Mouse (Mus musculus) hindbrain, embryonic 15.5 days (tissue): Measurements from ENCODE around the gene Lfng. TPM values are rescaled to one million over a fixed set of nuclear protein-coding genes. Genes with fewer than 3 reads are reported as not detected.
A peak's percentile ranks its signal among the peaks of the same experiment; 100 is the strongest.

Source experiments
- ATAC-seq: fragments of 200-750 bp; cut with Nextera tagmentation; 2 replicates; pipeline ENCODE4 v1.8.0; 2017; ENCODE audit warnings: low read depth, moderate number of reproducible peaks, moderate TSS enrichment; ENCODE audit not compliant: low FRiP score
- H3K27ac ChIP-seq: fragments of 300-500 bp; sonication (generic); replicated peaks from 2 replicates; pipeline ENCODE4 v1.5.1; 2015; ENCODE audit warnings: mild to moderate bottlenecking, inconsistent platforms
- H3K27me3 ChIP-seq: fragments of 300-500 bp; sonication (generic); 2 replicates; pipeline ENCODE4 v1.6.1; 2015; ENCODE audit warnings: control low read depth, inconsistent platforms
- H3K36me3 ChIP-seq: fragments of 300-500 bp; sonication (generic); 2 replicates; pipeline ENCODE4 v1.6.1; 2015; ENCODE audit warnings: control low read depth, inconsistent platforms
- H3K4me1 ChIP-seq: fragments of 300-500 bp; sonication (generic); replicated peaks from 2 replicates; pipeline ENCODE4 v1.6.1; 2015; ENCODE audit warnings: control low read depth, inconsistent platforms
- H3K4me2 ChIP-seq: fragments of 300-500 bp; sonication (generic); 2 replicates; pipeline ENCODE4 v1.6.1; 2015; ENCODE audit warnings: moderate library complexity, mild to moderate bottlenecking, inconsistent platforms
- H3K4me3 ChIP-seq: fragments of 300-500 bp; sonication (generic); 2 replicates; pipeline ENCODE4 v1.5.1; 2015; ENCODE audit warnings: mild to moderate bottlenecking, inconsistent platforms
- H3K9ac ChIP-seq: fragments of 300-500 bp; sonication (generic); 2 replicates; pipeline ENCODE4 v1.6.1; 2015; ENCODE audit warnings: inconsistent platforms
- H3K9me3 ChIP-seq: fragments of 300-500 bp; sonication (generic); 2 replicates; pipeline ENCODE4 v1.6.1; 2016; ENCODE audit warnings: control low read depth, inconsistent platforms
- WGBS: fragments of 180-500 bp; shearing (Covaris S2); methylation state at CpG from one replicate; pipeline ENCODE4 v1.1.7; 2015; 5-methylcytosine and 5-hydroxymethylcytosine counted together
- polyA plus RNA-seq: library from polyadenylated mRNA; unstranded; fragments of >200 nt; fragmentation: Nextera tagmentation; extraction: Ambion mirVana; gene quantifications from 2 replicates; pipeline ENCODE4 v1.2.1, GENCODE M21; 2015

Gene Lfng
- polyA plus RNA-seq, 1 experiment from 2014 or later: 28.8 TPM

DNA sequence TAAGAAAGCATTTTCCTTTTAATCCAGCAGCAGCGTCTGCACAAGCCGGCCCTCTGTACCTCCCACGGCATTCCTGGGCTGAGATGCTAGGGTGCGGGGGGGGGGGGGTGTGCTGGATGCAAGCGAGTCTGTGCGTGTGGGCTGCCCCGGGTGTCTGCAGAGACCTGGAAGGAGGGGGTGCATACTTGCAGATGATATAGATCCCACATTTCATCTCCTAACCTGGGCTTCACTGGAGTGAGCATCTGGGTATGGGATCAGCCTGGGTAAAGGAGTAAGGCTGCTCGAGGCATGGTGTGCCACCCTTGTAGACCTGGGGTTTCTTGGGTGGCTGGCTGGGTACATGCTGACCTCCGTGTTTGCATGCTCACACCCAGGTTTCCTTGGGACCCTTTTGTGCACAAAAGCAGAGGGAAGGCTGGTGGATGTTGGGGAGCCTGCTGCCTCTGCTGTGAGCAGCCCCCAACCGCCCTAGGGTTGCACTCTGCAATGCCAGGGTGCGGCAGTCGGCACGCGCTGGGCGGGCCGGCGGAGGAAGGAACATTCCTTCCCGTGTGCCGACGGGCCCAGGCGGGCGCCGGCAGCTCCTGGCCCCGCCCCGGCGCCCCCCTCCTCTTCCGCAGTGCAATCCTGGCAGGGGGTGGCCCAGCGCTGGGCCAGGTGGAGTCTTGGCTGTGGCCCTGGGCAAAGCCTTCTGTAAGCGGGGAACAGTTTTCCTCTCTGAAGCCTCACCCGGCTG is 3.3 kb downstream of the Lfng start:
- H3K27me3 ChIP-seq: peaks cover 9% of the 10 kb centered on the region; the same call in 1 of the 2 replicates
- no peak for ATAC-seq
- H3K4me3 ChIP-seq: peak overlapping the region; percentile 55
- WGBS: 5% methylated on average over 27 of the region's 30 CpGs
- no peaks in the 10 kb centered on the region for H3K36me3 ChIP-seq
- peaks cover 64% of the 10 kb centered on the region for H3K4me1 ChIP-seq
- H3K4me2 ChIP-seq: peak overlapping the region; percentile 95
- H3K9me3 ChIP-seq: no peaks in the 10 kb centered on the region
- H3K9ac ChIP-seq: peak overlapping the region; percentile 44
- peak overlapping the region; percentile 85 for H3K27ac ChIP-seq

DNA sequence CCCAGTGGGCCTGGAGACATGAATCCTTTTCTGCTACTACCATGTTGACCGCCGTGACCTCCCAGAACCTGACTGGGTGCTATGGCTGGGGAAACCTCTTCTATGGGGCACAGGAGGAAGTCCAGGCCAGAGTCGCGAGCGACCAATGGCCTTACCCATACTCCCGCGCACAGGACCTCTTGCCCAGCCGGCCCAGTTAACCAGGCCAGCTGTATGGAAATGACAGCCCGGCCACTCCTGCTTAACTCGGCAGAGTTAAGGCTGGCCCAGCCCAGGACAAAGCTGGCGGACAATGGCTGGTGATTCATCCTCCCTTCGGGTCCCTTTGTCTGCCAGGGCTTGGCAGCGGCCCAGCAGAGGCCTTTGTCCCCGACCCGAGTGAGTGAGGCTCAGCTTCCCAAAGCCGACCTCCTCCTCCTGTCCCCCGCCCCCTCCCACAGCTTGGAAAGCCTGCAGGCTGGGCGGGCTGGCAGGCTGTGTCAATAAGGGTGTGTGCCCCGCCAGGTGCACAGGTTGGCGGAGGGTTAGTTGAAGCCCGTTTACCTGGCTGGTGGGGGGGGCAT is 4.0 kb downstream of the Lfng start:
- peak overlapping the region; percentile 85 for H3K27ac ChIP-seq
- H3K36me3 ChIP-seq: no peaks in the 10 kb centered on the region
- H3K9me3 ChIP-seq: no peaks in the 10 kb centered on the region
- H3K27me3 ChIP-seq: peaks cover 9% of the 10 kb centered on the region; the same call in 1 of the 2 replicates
- H3K9ac ChIP-seq: peak overlapping the region; percentile 44
- ATAC-seq: peak; percentile 42
- peak overlapping the region; percentile 55 for H3K4me3 ChIP-seq
- 5% methylated on average over 21 of the region's 21 CpGs for WGBS
- H3K4me2 ChIP-seq: peak overlapping the region; percentile 95
- peaks cover 58% of the 10 kb centered on the region for H3K4me1 ChIP-seq

DNA sequence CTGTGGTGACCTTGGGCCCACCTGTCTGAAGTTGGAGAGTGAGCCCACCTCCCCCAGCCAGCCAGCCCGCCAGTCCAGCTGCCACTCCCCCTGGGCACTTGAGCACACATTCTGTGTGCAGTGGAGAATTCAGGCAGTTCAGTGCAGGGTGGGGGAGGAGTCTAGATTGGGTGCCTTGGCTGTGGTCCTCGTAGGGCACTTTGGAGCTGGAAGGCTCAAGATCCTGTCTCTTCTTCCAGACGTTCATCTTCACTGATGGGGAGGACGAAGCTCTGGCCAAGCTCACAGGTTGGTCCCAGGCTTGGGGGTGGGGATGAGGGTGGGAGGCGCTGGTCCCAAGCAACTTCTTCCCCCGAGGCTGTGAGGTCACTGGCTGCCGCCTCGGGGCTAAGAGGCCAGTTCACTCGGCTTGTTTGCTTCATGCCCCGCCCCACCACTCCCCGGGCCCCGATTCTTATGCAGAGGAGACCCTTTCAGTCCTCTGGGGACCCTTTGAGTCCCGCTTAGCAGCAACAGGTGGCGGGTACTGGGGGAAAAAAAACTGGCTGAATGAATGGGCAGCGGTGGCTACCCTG is 4.6 kb downstream of the Lfng start:
- H3K27me3 ChIP-seq: 0 out of 2 replicates have a peak, but pooled peaks cover 5% of the 10 kb centered on the region
- peak; percentile 13; the same call in 1 of the 2 replicates for ATAC-seq
- 13% methylated on average over 15 of the region's 15 CpGs for whole genome bisulfite sequencing
- H3K4me1 ChIP-seq: peaks cover 52% of the 10 kb centered on the region
- H3K4me3 ChIP-seq: peak overlapping the region; percentile 55
- peak overlapping the region; percentile 95 for H3K4me2 ChIP-seq
- H3K9ac ChIP-seq: 0 out of 2 replicates have a peak overlapping the region, but pooled peaks have one; percentile 44
- H3K27ac ChIP-seq: peak overlapping the region; percentile 85
- no peaks in the 10 kb centered on the region for H3K36me3 ChIP-seq
- no peaks in the 10 kb centered on the region for H3K9me3 ChIP-seq

DNA sequence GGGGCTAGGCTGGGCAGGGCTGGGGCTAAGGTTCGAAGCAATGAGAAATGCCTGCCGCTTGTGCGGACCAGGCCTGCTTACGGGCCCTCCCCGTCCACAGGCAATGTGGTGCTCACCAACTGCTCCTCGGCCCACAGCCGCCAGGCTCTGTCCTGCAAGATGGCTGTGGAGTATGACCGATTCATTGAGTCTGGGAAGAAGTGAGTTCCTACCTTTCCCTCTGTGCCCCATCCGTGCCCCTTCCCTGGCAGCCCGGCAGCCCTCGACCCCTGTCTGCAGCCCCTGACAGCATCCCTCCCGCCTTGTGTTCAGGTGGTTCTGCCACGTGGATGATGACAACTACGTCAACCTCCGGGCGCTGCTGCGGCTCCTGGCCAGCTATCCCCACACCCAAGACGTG is 5.1 kb downstream of the Lfng start:
- Histone ChIP-seq H3K36me3 (no peaks in the 10 kb centered on the region), H3K4me3 (peak overlapping the region; percentile 55; the same call in 1 of the 2 replicates), H3K4me2 (peak overlapping the region; percentile 95), H3K4me1 (peaks cover 47% of the 10 kb centered on the region), H3K9me3 (no peaks in the 10 kb centered on the region), H3K27me3 (0 out of 2 replicates have a peak, but pooled peaks cover 2% of the 10 kb centered on the region), H3K27ac (peak overlapping the region; percentile 85; the same call in 1 of the 2 replicates), H3K9ac (no peak overlapping the region)
- WGBS: 20% methylated on average over 16 of the region's 18 CpGs
- ATAC-seq: no peak

DNA sequence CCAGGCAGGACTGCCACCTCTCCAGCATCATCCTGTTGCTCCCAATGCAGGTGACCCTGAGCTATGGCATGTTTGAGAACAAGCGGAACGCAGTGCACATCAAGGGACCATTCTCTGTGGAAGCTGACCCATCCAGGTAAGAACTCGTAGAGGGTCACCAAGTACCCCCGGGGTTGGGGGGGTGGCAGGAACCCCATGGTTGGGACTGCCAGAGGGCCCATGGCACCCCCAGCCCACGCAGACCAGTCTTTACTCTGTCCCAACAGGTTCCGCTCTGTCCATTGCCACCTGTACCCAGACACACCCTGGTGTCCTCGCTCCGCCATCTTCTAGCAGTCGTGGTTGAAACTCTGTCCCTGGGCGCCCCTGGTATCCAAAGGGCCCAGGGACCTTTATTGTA is 7.0 kb downstream of the Lfng start:
- Histone ChIP-seq H3K27me3 (no peaks in the 10 kb centered on the region), H3K4me1 (peaks cover 34% of the 10 kb centered on the region), H3K4me3 (no peak overlapping the region), H3K9ac (no peak overlapping the region), H3K27ac (no peak overlapping the region), H3K9me3 (no peaks in the 10 kb centered on the region), H3K36me3 (no peaks in the 10 kb centered on the region), H3K4me2 (no peak overlapping the region)
- 96% methylated on average over 10 of the region's 10 CpGs for WGBS
- no peak for ATAC-seq

DNA sequence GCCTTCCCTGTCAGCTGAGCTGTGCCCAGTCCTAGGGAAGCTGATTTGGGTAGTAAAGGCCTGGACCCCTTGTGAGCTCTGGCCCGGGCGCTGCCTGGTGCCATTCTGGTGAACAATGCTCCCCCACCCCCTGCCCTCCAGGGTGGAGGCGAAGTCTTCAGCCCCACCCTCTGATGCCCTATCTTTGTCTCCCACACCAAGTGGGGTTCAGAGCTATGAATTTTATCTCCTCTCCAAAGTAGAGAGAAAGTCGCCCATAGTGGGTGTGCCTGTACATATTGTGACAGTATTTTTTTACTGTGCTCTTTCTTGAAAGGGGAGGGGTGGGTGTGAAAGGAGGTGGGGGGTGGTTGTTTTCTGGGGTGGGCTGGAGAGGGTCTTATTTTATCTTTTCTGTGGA is 7.7 kb downstream of the Lfng start:
- Histone ChIP-seq H3K27ac (no peak overlapping the region), H3K4me2 (no peak overlapping the region), H3K36me3 (no peaks in the 10 kb centered on the region), H3K4me3 (no peak overlapping the region), H3K9me3 (no peaks in the 10 kb centered on the region), H3K27me3 (no peaks in the 10 kb centered on the region), H3K9ac (no peak overlapping the region), H3K4me1 (peaks cover 35% of the 10 kb centered on the region)
- no peak for ATAC-seq
- 69% methylated on average over 4 of the region's 4 CpGs for WGBS

DNA sequence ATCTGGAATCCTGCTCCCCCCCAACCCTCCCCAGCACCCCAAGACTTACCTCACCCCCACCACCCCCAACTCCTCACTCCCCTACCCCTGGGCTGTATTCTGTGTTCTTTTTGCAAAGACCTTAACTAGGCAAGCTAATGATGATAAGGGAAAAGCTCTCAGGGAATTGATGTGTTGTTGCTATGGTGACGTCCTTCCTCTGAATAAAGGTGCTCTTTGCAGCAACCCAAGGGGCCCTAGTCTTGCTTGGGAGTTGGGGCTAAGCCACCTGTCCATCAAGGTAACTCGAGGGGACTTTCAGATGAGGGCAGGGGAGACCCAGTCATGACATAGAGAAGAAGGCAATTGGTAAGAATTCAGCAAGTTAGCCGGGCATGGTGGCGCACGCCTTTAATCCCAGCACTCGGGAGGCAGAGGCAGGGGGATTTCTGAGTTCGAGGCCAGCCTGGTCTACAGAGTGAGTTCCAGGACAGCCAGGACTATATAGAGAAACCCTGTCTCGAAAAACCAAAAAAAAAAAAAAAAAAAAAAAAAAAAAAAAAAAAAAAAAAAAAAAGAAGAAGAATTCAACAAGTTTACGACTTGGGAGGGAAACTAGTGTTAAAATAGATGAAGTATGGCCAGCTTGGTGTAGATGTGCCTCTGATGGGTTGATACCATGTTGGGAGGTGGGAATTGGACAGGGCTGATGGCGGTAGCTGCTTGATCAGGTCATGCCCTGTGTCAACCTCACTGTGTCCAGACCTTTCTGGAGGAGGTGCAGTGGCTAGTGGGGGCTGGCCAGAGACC is 8.4 kb downstream of the Lfng start:
- Histone ChIP-seq H3K9ac (no peak overlapping the region), H3K27ac (no peak overlapping the region), H3K36me3 (no peaks in the 10 kb centered on the region), H3K9me3 (no peaks in the 10 kb centered on the region), H3K4me1 (peaks cover 35% of the 10 kb centered on the region), H3K4me3 (no peak overlapping the region), H3K4me2 (no peak overlapping the region), H3K27me3 (no peaks in the 10 kb centered on the region)
- no peak for ATAC-seq
- WGBS: 78% methylated on average over 10 of the region's 10 CpGs

DNA sequence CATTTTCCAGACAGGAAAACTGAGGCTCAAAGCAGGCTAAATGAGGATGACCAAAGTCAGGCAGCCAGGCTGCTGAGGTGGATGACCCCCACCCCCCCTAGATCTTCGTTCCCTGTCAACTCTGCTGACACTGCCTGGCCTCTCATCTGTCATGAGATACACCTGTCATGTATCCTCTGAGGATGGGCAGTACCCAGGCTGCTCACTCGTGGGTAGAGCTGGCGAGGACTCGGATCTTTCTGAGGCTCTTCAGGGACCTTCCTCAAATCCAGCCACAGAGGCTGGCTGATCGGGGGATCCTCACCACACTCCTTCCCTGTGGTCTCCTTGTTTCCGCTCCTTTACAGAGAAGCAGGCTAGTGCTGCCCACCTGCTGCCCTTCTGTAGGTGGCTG is 9.0 kb downstream of the Lfng start:
- Histone ChIP-seq H3K4me3 (no peak overlapping the region), H3K9ac (no peak overlapping the region), H3K4me1 (peaks cover 30% of the 10 kb centered on the region), H3K27me3 (no peaks in the 10 kb centered on the region), H3K27ac (no peak overlapping the region), H3K9me3 (no peaks in the 10 kb centered on the region), H3K36me3 (no peaks in the 10 kb centered on the region), H3K4me2 (no peak overlapping the region)
- ATAC-seq: no peak
- WGBS: 77% methylated on average over 6 of the region's 6 CpGs

DNA sequence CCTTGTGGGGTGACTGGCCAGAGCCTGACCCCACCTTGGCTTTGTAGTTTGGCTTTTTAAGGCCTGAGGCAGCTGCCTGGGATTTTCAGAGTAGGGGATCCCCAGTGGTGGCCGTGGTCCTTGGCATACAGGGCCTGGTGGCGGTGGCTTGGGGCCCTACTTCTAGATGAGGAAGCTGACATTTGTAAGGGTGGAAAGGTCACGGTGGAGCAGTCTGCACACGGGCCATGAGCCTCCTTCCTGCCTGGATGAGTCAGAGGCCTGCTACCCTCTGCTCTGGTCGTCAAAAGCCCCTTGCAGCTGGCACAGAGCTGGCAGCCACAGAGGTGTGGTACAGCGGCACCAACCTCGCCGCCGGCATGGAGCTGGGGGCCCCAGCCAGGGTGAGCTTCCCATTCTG is 9.6 kb downstream of the Lfng start:
- ATAC-seq: no peak
- Histone ChIP-seq H3K27me3 (no peaks in the 10 kb centered on the region), H3K9ac (no peak overlapping the region), H3K4me3 (no peak overlapping the region), H3K4me1 (peaks cover 30% of the 10 kb centered on the region), H3K27ac (0 out of 2 replicates have a peak overlapping the region, but pooled peaks have one; percentile 17), H3K4me2 (no peak overlapping the region), H3K36me3 (no peaks in the 10 kb centered on the region), H3K9me3 (no peaks in the 10 kb centered on the region)
- WGBS: 63% methylated on average over 9 of the region's 9 CpGs

DNA sequence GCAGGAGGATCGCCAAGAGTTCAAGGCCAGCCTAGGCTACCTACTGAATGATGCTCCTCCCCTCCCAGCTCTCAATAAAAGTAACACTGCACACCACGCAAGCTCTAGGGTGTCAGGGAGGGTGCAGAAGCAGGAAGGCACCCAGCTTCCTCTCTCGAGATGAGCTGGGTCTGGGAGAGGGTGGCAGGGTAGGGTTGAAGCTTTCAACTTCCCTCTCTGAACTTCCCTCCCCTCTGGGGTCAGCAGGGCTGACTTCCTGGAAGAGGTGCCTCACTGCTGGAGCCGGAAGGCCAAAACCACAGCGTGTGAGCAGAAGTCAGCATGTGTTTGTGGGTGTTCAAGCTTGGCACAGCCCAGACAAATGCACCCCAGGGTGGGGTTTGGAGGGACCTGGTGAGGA is 10.6 kb downstream of the Lfng start:
- ATAC-seq: no peak
- Histone ChIP-seq H3K9me3 (no peaks in the 10 kb centered on the region), H3K9ac (no peak overlapping the region), H3K4me3 (no peak overlapping the region), H3K4me1 (peaks cover 24% of the 10 kb centered on the region), H3K27me3 (no peaks in the 10 kb centered on the region), H3K36me3 (peaks cover 8% of the 10 kb centered on the region), H3K27ac (0 out of 2 replicates have a peak overlapping the region, but pooled peaks have one; percentile 17), H3K4me2 (no peak overlapping the region)
- WGBS: 85% methylated on average over 5 of the region's 5 CpGs

DNA sequence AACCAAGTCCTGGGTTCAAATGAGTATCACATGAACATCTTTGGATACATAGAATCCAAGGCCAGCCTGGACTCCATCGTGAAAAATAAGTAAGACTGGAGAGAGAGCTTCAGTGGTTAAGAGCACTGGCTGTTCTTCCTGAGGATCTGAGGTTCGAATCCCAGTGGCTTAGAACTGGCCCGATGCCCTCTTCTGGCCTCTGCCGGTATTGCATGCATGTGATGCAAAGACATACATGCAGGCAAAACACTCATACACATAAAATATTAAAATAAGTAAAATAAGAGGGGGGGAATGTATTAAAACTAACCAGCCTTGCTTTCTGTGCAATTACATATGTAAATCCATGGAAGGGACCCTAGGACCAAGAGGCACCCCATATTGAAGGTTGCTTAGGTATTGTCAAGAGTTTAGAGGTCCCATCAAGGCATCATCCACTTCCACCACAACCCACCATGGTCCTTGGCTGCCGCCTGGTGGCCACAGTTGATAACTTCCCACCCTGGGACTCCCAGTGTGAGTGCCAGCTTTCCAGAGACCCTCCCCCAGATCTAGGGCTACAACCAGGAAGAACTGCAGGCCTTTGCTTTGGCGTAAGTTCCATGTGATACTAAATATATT is 12.1 kb downstream of the Lfng start:
- H3K9me3 ChIP-seq: no peaks in the 10 kb centered on the region
- H3K4me3 ChIP-seq: no peak overlapping the region
- H3K4me2 ChIP-seq: no peak overlapping the region
- H3K27me3 ChIP-seq: no peaks in the 10 kb centered on the region
- H3K36me3 ChIP-seq: peaks cover 21% of the 10 kb centered on the region
- 0 out of 2 replicates have a peak overlapping the region, but pooled peaks have one; percentile 47 for H3K27ac ChIP-seq
- ATAC-seq: no peak
- WGBS: 19% methylated on average over 6 of the region's 6 CpGs
- H3K9ac ChIP-seq: no peak overlapping the region
- peaks cover 23% of the 10 kb centered on the region for H3K4me1 ChIP-seq
